Comparison of ENCODE assay signal across 8 mouse cellular contexts in genomic region chr3:31061103-31061785, GRCm38 (mm10). TPM values are rescaled to one million over a fixed set of nuclear protein-coding genes. Genes with fewer than 3 reads are reported as not detected.
DNase-seq lines count a peak whose midpoint lies in the region; ATAC-seq and TF ChIP-seq lines count a peak whose summit lies in the region.

No protein-coding gene starts in this region.

- no peaks in the 10 kb centered on the region for H3K4me1 ChIP-seq in kidney, embryonic 15.5 days

- intact Hi-C loops in left cerebral cortex, postnatal 14 days (cut with DNase I), result no loop called here

- H3ac ChIP-seq in myocyte (ENCODE audit: control insufficient read depth, insufficient read length), result no peak overlapping the region

- no peaks in the 10 kb centered on the region for H3K36me3 ChIP-seq in kidney, embryonic 15.5 days
- H3K36me3 ChIP-seq in myocyte (ENCODE audit: control insufficient read depth, insufficient read depth), result no peaks in the 10 kb centered on the region

- H3K9ac ChIP-seq in kidney, embryonic 15.5 days, result no peak overlapping the region

- TF ChIP-seq POLR2A in myocyte (IDR thresholded peaks at IDR 0.05; ENCODE audit: insufficient read length, low read depth), result no peak

- peak overlapping the region; percentile 17; the same call in 1 of the 2 replicates for H3K4me2 ChIP-seq in kidney, embryonic 15.5 days
- peak overlapping the region; percentile 80 for H3K4me2 ChIP-seq in myocyte (ENCODE audit: low read depth)

- H3K27me3 ChIP-seq in kidney, embryonic 15.5 days, result no peaks in the 10 kb centered on the region
- H3K27me3 ChIP-seq in myocyte (ENCODE audit: control insufficient read depth, insufficient read depth, insufficient read length), result no peaks in the 10 kb centered on the region

- 0 out of 2 replicates have a peak overlapping the region, but pooled peaks have one; percentile 25 for H3K27ac ChIP-seq in kidney, embryonic 15.5 days

- ATAC-seq in kidney, embryonic 15.5 days (replicated peaks; ENCODE audit: low FRiP score), result no peak
- peak; percentile 88 to 93 for ATAC-seq in hematopoietic stem cell, adult 5-6 weeks (replicated peaks in 1 of 2; ENCODE audit: insufficient read depth in 1 of 2, low FRiP score in 2 of 2, low TSS enrichment in 1 of 2, low read depth in 1 of 2, poor library complexity in 2 of 2, severe bottlenecking in 2 of 2)

- DNase-seq in kidney, postnatal 36 days, result no peak
- DNase-seq in MEL-GATA-1-ER (ENCODE audit: extremely low read depth, low read depth), result peak; percentile 73
- no peak for DNase-seq in right cerebral cortex, postnatal 36 days (ENCODE audit: low spot score in 2 of 2)
- no peak for DNase-seq in left cerebral cortex, postnatal 14 days (ENCODE audit: low spot score in 2 of 2)
- no peak for DNase-seq in cerebellum, adult 18-20 months

- no peaks in the 10 kb centered on the region for H3K9me3 ChIP-seq in kidney, embryonic 15.5 days (replicated peaks)

- no peak overlapping the region for H3K4me3 ChIP-seq in kidney, embryonic 15.5 days (replicated peaks)
- no peak overlapping the region for H3K4me3 ChIP-seq in myocyte

- H3K79me2 ChIP-seq in myocyte (ENCODE audit: control insufficient read depth, insufficient read depth), result no peaks in the 10 kb centered on the region

- WGBS in kidney, embryonic 15.5 days, result 65% methylated on average over 20 of the region's 20 CpGs

TF ChIP-seq in myocyte, 11 proteins besides CTCF, POLR2A, EP300 and RAD21:
- TF ChIP-seq REST (IDR thresholded peaks at IDR 0.05; ENCODE audit: insufficient read depth, insufficient read length) (no peak), MYOG (IDR thresholded peaks at IDR 0.05; ENCODE audit: control insufficient read depth in 1 of 3, insufficient read depth in 1 of 3, insufficient read length in 2 of 3, low read depth in 2 of 3) (peak in 1 of 3 experiments; percentile 62), MYOD1 (IDR thresholded peaks at IDR 0.05; ENCODE audit: control insufficient read depth in 1 of 3, insufficient read length in 2 of 3, low read depth in 2 of 3) (peak in 1 of 3 experiments; percentile 33)

RNA-seq across cellular contexts. Expression of gene Skil, which starts 33.6 kb away (rescaled TPM):
- polyA plus RNA-seq in kidney, embryonic 15.5 days (2015; fragmentation: Nextera tagmentation; extraction: Ambion mirVana), result 19.9 and 24.0 TPM in 2 replicates
- total RNA-seq in hematopoietic stem cell, adult 5-6 weeks (2017), result 49.2 and 65.2 TPM in 2 replicates
- polyA plus RNA-seq in myocyte (2012; fragmentation: generic; extraction: Trizol), result 11.2 TPM
- 10 to 100 TPM; 63.1 to 64.6 TPM for total RNA-seq in left cerebral cortex, postnatal 14 days (2021)
